Mouse (Mus musculus) embryo, embryonic 11 days (tissue): ENCODE measurements at regions not wholly inside any gene's neighbourhood (a gene's known extent, or its start where the extent isn't known, plus 50 kb on each side); places are given as distances from the start of the nearest gene placed in this dataset.
"Not testable (repeated sequence)": the region's sequence is repeated elsewhere in the genome, so short reads cannot be mapped to it uniquely, and the experiment has no call there.

Experiments used
- DNase-seq: peaks from one replicate; pipeline ENCODE4 v3.0.0-alpha.2; 2015

GRCm38 (mm10) chr6:140222534-140223324, 181.5 kb upstream of the Plcz1 start:
- no peak for DNase-seq

- DNase-seq: no peak
These were observed 180.5 kb upstream of the Plcz1 start for GRCm38 (mm10) chr6:140221653-140222272.

GRCm38 (mm10) chr6:140218789-140219188, 177.5 kb upstream of the Plcz1 start:
- DNase-seq: no peak

GRCm38 (mm10) chr6:140212403-140212802, 171.1 kb upstream of the Plcz1 start:
- no peak for DNase-seq

- DNase-seq: no peak
These were observed 168.9 kb upstream of the Plcz1 start for GRCm38 (mm10) chr6:140210141-140210540.

- no peak for DNase-seq
These were observed 167.8 kb upstream of the Plcz1 start for GRCm38 (mm10) chr6:140209083-140209482.

- no peak for DNase-seq
These were observed 167.1 kb upstream of the Plcz1 start for GRCm38 (mm10) chr6:140208375-140208774.

GRCm38 (mm10) chr6:140206676-140207075, 165.4 kb upstream of the Plcz1 start:
- not testable (repeated sequence) for DNase-seq

GRCm38 (mm10) chr6:140201356-140201755, 160.1 kb upstream of the Plcz1 start:
- DNase-seq: no peak

- DNase-seq: no peak
These were observed 159.1 kb upstream of the Plcz1 start for GRCm38 (mm10) chr6:140200322-140200721.

- no peak for DNase-seq
These were observed 156.8 kb upstream of the Plcz1 start for GRCm38 (mm10) chr6:140198036-140198435.

GRCm38 (mm10) chr6:140197113-140197675, 155.9 kb upstream of the Plcz1 start:
- DNase-seq: no peak

GRCm38 (mm10) chr6:140194276-140194675, 153.0 kb upstream of the Plcz1 start:
- DNase-seq: no peak

- DNase-seq: peak; percentile 29
These were observed 152.1 kb upstream of the Plcz1 start for GRCm38 (mm10) chr6:140193084-140193939.

- no peak for DNase-seq
These were observed 151.3 kb upstream of the Plcz1 start for GRCm38 (mm10) chr6:140192526-140192925.

- DNase-seq: no peak
These were observed 150.1 kb upstream of the Plcz1 start for GRCm38 (mm10) chr6:140191341-140191740.

- no peak for DNase-seq
These were observed 148.3 kb upstream of the Plcz1 start for GRCm38 (mm10) chr6:140189601-140190000.

GRCm38 (mm10) chr6:140187733-140188132, 146.5 kb upstream of the Plcz1 start:
- DNase-seq: no peak

GRCm38 (mm10) chr6:140187106-140187505, 145.8 kb upstream of the Plcz1 start:
- no peak for DNase-seq

- no peak for DNase-seq
These were observed 138.7 kb upstream of the Plcz1 start for GRCm38 (mm10) chr6:140179999-140180398.

- no peak for DNase-seq
These were observed 137.4 kb upstream of the Plcz1 start for GRCm38 (mm10) chr6:140178425-140179193.

GRCm38 (mm10) chr6:140172716-140173115, 131.5 kb upstream of the Plcz1 start:
- no peak for DNase-seq
